Mouse (Mus musculus) limb, embryonic 11.5 days (tissue): ENCODE measurements around the gene Cdkl3. TPM values are rescaled to one million over a fixed set of nuclear protein-coding genes. Genes with fewer than 3 reads are reported as not detected.

Experiments used
- ATAC-seq: fragments of 200-750 bp; cut with Nextera tagmentation; 2 replicates; pipeline ENCODE4 v1.8.0; 2017; ENCODE audit warnings: low read depth; ENCODE audit not compliant: insufficient number of reproducible peaks, low FRiP score, low TSS enrichment
- DNase-seq: peaks from one replicate; pipeline ENCODE4 v3.0.0-alpha.2; 2015; ENCODE audit warnings: low spot score
- H3K27ac ChIP-seq: fragments of 300-500 bp; sonication (generic); replicated peaks from 2 replicates; pipeline ENCODE4 v1.5.1; 2014; ENCODE audit warnings: low read depth, mild to moderate bottlenecking, low read length
- H3K27me3 ChIP-seq: fragments of 300-500 bp; sonication (generic); 2 replicates; pipeline ENCODE4 v1.6.1; 2014; ENCODE audit warnings: mild to moderate bottlenecking, low read length, mixed read lengths; ENCODE audit not compliant: control insufficient read depth, insufficient read depth
- H3K36me3 ChIP-seq: fragments of 300-500 bp; sonication (generic); 2 replicates; pipeline ENCODE4 v1.6.1; 2014; ENCODE audit warnings: mild to moderate bottlenecking, low read length, moderate library complexity, mixed read lengths; ENCODE audit not compliant: control insufficient read depth, insufficient read depth
- H3K4me1 ChIP-seq: fragments of 300-500 bp; sonication (generic); 2 replicates; pipeline ENCODE4 v1.6.1; 2014; ENCODE audit warnings: low read length, mixed read lengths; ENCODE audit not compliant: control insufficient read depth, insufficient read depth
- H3K4me2 ChIP-seq: fragments of 300-500 bp; sonication (generic); 2 replicates; pipeline ENCODE4 v1.6.1; 2014; ENCODE audit warnings: low read depth, mild to moderate bottlenecking, moderate library complexity; ENCODE audit not compliant: severe bottlenecking
- H3K4me3 ChIP-seq: fragments of 300-500 bp; sonication (generic); 2 replicates; pipeline ENCODE4 v1.5.1; 2014; ENCODE audit warnings: low read depth, low read length
- H3K9ac ChIP-seq: fragments of 300-500 bp; sonication (generic); 2 replicates; pipeline ENCODE4 v1.6.1; 2014; ENCODE audit warnings: mild to moderate bottlenecking, low read length
- H3K9me3 ChIP-seq: fragments of 300-500 bp; sonication (generic); 2 replicates; pipeline ENCODE4 v1.6.1; 2016; ENCODE audit warnings: low read length; ENCODE audit not compliant: control insufficient read depth
- WGBS: fragments of 180-500 bp; shearing (Covaris S2); extraction: QIAGEN DNeasy Blood & Tissue Kit; methylation state at CpG from one replicate; pipeline ENCODE4 v1.1.7; 2014; 5-methylcytosine and 5-hydroxymethylcytosine counted together
- polyA plus RNA-seq: library from polyadenylated mRNA; unstranded; fragments of >200 nt; fragmentation: Nextera tagmentation; extraction: Ambion mirVana; gene quantifications from 2 replicates; pipeline ENCODE4 v1.2.1, GENCODE M21; 2014

Gene Cdkl3
- polyA plus RNA-seq, 1 experiment from 2014 or later = 9.6 TPM

- Histone ChIP-seq H3K4me3 (0 out of 2 replicates have a peak overlapping the region, but pooled peaks have one; percentile 96), H3K9me3 (no peaks in the 10 kb centered on the region), H3K36me3 (peaks cover 10% of the 10 kb centered on the region; the same call in 1 of the 2 replicates), H3K27ac (peak overlapping the region; percentile 48; the same call in 1 of the 2 replicates), H3K9ac (no peak overlapping the region), H3K27me3 (no peaks in the 10 kb centered on the region), H3K4me1 (peaks cover 7% of the 10 kb centered on the region; the same call in 1 of the 2 replicates), H3K4me2 (peak overlapping the region; percentile 41)
- ATAC-seq = no peak
- 74% methylated on average over 10 of the region's 10 CpGs for WGBS
- DNase-seq = no peak
These were observed 2.7 kb upstream of the Cdkl3 start for GRCm38 (mm10) chr11:52001341-52001740.

DNA sequence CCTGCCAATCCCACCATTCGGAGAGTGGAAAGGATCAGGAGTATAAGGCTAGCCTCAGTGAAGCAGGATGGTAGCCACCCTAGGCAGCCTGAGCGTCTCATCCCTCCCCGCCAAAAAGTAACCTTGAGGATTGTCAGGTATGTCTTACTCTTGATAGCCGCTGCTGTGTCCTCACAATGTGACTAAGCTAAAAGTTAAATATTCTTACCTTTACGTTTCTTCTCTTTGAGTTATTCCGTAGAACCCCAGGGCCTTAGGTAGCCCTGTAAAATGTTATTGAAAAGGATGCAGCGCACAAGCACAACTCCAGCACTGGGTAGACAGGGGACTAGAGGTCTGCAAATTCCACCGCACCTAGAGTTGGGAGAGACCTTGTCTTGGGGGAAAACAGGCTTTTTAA lies 2.2 kb upstream of the Cdkl3 start:
- H3K27me3 ChIP-seq = no peaks in the 10 kb centered on the region
- H3K4me2 ChIP-seq = no peak overlapping the region
- no peak overlapping the region for H3K4me3 ChIP-seq
- 0 out of 2 replicates have a peak overlapping the region, but pooled peaks have one; percentile 48 for H3K27ac ChIP-seq
- H3K9me3 ChIP-seq = no peaks in the 10 kb centered on the region
- ATAC-seq (no peak), DNase-seq (no peak)
- 92% methylated on average over 8 of the region's 8 CpGs for WGBS
- peaks cover 6% of the 10 kb centered on the region; the same call in 1 of the 2 replicates for H3K36me3 ChIP-seq
- H3K9ac ChIP-seq = no peak overlapping the region
- peaks cover 7% of the 10 kb centered on the region; the same call in 1 of the 2 replicates for H3K4me1 ChIP-seq

DNA sequence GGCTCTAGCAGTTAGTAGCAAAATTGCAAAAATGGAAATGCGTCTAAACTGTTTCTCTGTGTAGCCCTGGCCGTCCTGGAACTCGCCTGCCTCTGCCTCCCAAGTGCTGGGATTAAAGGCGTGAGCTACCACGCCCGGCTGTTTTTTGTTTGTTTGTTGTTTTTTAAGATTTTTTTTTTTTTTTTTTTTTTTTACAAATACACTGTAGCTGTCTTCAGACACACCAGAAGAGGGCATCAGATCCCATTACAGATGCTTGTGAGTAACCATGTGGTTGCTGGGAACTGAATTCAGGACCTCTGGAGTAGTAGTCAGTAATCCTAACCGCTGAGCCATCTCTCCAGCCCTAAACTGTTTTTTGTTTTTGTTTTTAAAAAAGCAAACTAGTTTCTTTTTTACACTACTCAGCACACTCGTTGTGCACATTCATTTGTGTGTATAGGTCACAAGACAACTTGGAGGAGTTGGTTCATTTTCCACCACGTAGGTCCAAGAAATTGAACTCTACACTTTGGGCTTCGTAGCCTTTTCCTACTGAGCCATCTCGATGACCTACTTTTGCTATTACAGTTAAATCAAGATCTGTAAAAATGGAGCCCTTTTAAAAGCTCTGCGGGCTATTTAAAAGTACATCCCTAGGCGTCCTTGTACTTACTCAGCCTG lies 1.0 kb upstream of the Cdkl3 start:
- ATAC-seq (no peak), DNase-seq (no peak)
- 79% methylated on average over 13 of the region's 13 CpGs for WGBS
- no peak overlapping the region for H3K27ac ChIP-seq
- H3K9me3 ChIP-seq = no peaks in the 10 kb centered on the region
- no peaks in the 10 kb centered on the region for H3K27me3 ChIP-seq
- H3K4me3 ChIP-seq = peak overlapping the region; percentile 88; the same call in 1 of the 2 replicates
- peaks cover 4% of the 10 kb centered on the region; the same call in 1 of the 2 replicates for H3K4me1 ChIP-seq
- peak overlapping the region; percentile 66; the same call in 1 of the 2 replicates for H3K4me2 ChIP-seq
- no peak overlapping the region for H3K9ac ChIP-seq
- no peaks in the 10 kb centered on the region for H3K36me3 ChIP-seq

GRCm38 (mm10) chr11:52003505-52003771 lies 583 bp upstream of the Cdkl3 start:
- WGBS = 22% methylated on average over 4 of the region's 4 CpGs
- Histone ChIP-seq H3K27me3 (no peaks in the 10 kb centered on the region), H3K4me1 (peaks cover 3% of the 10 kb centered on the region; the same call in 1 of the 2 replicates), H3K36me3 (no peaks in the 10 kb centered on the region), H3K9me3 (no peaks in the 10 kb centered on the region), H3K4me2 (peak overlapping the region; percentile 66), H3K27ac (peak overlapping the region; percentile 84), H3K9ac (peak overlapping the region; percentile 64), H3K4me3 (peak overlapping the region; percentile 88)
- no peak for DNase-seq
- ATAC-seq = no peak

DNA sequence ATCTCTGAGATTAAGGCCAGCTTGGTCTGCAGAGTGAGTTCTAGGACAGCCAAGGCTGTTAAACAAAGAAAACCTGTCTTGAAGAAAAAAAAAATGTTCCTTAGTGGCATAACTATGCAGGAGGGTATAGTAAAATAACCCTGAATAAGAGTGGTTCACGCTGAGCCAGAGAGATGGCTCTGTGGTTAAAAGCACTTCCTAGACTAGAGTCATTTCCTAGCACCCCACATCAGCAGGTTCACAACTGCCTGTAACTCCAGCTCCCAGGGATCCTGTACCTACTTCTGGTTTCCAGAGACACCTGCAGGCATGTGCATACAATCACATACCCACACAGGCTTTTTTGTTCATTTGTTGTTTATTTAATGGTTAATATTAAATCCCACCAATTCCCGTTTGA lies 1.6 kb downstream of the Cdkl3 start:
- 75% methylated on average over 2 of the region's 2 CpGs for WGBS
- no peak for ATAC-seq
- DNase-seq = no peak
- Histone ChIP-seq H3K4me3 (no peak overlapping the region), H3K4me2 (no peak overlapping the region), H3K27me3 (no peaks in the 10 kb centered on the region), H3K36me3 (no peaks in the 10 kb centered on the region), H3K9me3 (no peaks in the 10 kb centered on the region), H3K27ac (no peak overlapping the region), H3K4me1 (peaks cover 2% of the 10 kb centered on the region; the same call in 1 of the 2 replicates), H3K9ac (no peak overlapping the region)

- no peaks in the 10 kb centered on the region for H3K36me3 ChIP-seq
- H3K4me2 ChIP-seq = no peak overlapping the region
- H3K27ac ChIP-seq = no peak overlapping the region
- H3K4me3 ChIP-seq = no peak overlapping the region
- WGBS = 90% methylated on average over 11 of the region's 11 CpGs
- no peak for DNase-seq
- no peaks in the 10 kb centered on the region for H3K9me3 ChIP-seq
- no peak for ATAC-seq
- no peak overlapping the region for H3K9ac ChIP-seq
- H3K27me3 ChIP-seq = no peaks in the 10 kb centered on the region
- no peaks in the 10 kb centered on the region for H3K4me1 ChIP-seq
These were observed 7.0 kb downstream of the Cdkl3 start for GRCm38 (mm10) chr11:52011011-52011410.

DNA sequence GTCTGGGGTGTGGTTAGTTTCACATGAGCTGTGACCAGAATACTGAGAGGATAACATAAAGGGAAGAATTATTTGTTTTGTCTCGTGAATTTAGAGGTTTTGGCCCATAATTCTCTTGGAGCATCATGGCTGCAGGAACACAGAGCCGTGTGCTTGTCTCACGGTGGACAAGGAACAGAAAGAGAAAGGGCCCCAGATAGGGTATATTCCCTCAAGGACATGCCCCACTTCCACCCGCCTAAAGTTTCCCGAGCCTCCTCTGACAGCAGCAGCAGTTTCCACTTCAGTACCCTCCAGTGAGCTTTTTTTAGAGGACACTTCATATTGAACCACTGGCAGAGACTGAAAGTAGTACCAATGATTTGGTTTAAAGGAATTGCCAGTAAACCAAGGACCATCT lies 7.5 kb downstream of the Cdkl3 start:
- Histone ChIP-seq H3K4me1 (no peaks in the 10 kb centered on the region), H3K4me3 (no peak overlapping the region), H3K9ac (no peak overlapping the region), H3K36me3 (no peaks in the 10 kb centered on the region), H3K27ac (no peak overlapping the region), H3K9me3 (no peaks in the 10 kb centered on the region), H3K27me3 (no peaks in the 10 kb centered on the region), H3K4me2 (no peak overlapping the region)
- 90% methylated on average over 5 of the region's 5 CpGs for WGBS
- ATAC-seq (no peak), DNase-seq (no peak)

DNA sequence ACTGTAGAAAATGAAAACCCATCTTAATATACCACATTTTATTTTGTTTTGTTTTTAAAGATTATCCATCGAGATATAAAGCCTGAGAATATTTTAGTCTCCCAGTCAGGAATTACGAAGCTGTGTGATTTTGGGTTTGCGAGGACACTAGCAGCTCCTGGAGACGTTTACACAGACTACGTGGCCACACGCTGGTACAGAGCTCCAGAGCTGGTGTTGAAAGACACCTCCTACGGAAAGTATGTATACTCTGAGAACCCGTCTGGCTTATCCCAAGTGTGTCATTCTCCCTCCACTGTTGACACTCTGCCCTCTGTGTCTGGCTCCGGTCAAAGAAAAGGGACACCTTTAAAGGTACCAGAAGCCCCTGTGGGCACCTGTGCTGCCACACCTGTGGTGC lies 14.2 kb downstream of the Cdkl3 start:
- Histone ChIP-seq H3K9ac (no peak overlapping the region), H3K27me3 (no peaks in the 10 kb centered on the region)

DNA sequence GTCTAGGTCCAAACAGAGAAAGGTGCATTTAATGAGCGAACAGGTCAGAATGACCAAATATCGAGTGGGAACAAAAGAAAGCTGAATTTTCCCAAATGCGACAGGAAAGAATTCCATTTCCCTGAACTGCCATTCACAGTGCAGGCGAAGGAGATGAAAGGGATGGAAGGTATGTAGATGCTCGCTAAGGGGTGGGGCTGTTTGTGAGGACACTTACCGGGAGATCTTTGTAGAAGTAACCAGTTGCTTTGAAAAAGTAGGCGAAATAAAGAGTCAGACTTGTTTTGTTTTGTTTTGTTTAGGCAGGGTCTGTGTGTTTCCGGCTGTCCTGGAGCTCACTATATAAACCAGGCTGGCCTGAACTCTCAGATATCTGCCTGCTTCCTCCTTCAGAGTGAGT lies 28.3 kb downstream of the Cdkl3 start:
- Histone ChIP-seq H3K27ac (no peak overlapping the region), H3K27me3 (no peaks in the 10 kb centered on the region), H3K4me2 (no peak overlapping the region), H3K4me3 (no peak overlapping the region), H3K36me3 (no peaks in the 10 kb centered on the region), H3K9ac (no peak overlapping the region), H3K9me3 (no peaks in the 10 kb centered on the region), H3K4me1 (no peaks in the 10 kb centered on the region)
- DNase-seq (no peak), ATAC-seq (no peak)
- WGBS = 57% methylated on average over 8 of the region's 8 CpGs

More for the DNA sequence above, 14.2 kb downstream of the Cdkl3 start:
- no peaks in the 10 kb centered on the region for H3K36me3 ChIP-seq
- H3K4me1 ChIP-seq = no peaks in the 10 kb centered on the region
- WGBS = 89% methylated on average over 9 of the region's 9 CpGs
- no peak overlapping the region for H3K4me2 ChIP-seq
- no peak for DNase-seq
- H3K9me3 ChIP-seq = no peaks in the 10 kb centered on the region
- no peak overlapping the region for H3K4me3 ChIP-seq
- ATAC-seq = no peak
- H3K27ac ChIP-seq = no peak overlapping the region
